Mouse (Mus musculus) adrenal gland, adult (tissue): ENCODE measurements around the gene Tnip2.
A peak's percentile ranks its signal among the peaks of the same experiment; 100 is the strongest.

Experiments used
- DNase-seq, 2 experiments: peaks; one replicate each; pipeline ENCODE4 v3.0.0; 2022 to 2023; ENCODE audit warnings: low spot score in 1 of 2; ENCODE audit not compliant: inconsistent age in 2 of 2

The Tnip2 gene

GRCm38 (mm10) chr5:34524511-34524910 lies 10.7 kb upstream of the Tnip2 start:
- no peak for DNase-seq

- DNase-seq, result no peak
Measured at GRCm38 (mm10) chr5:34523958-34524485, 10.2 kb upstream of the Tnip2 start.

GRCm38 (mm10) chr5:34521337-34521736 lies 7.5 kb upstream of the Tnip2 start:
- no peak for DNase-seq

GRCm38 (mm10) chr5:34520458-34521209 lies 6.8 kb upstream of the Tnip2 start:
- no peak for DNase-seq

GRCm38 (mm10) chr5:34519389-34519910 lies 5.7 kb upstream of the Tnip2 start:
- no peak for DNase-seq

- DNase-seq, result peak; percentile 85 to 95
Measured at GRCm38 (mm10) chr5:34517913-34518312, 4.1 kb upstream of the Tnip2 start.

- DNase-seq, result no peak
Measured at GRCm38 (mm10) chr5:34515096-34515495, 1.3 kb upstream of the Tnip2 start.

GRCm38 (mm10) chr5:34514218-34514566 lies 401 bp upstream of the Tnip2 start:
- DNase-seq, result no peak

- DNase-seq, result no peak
Measured at GRCm38 (mm10) chr5:34512486-34512885, 1.3 kb downstream of the Tnip2 start.

- no peak for DNase-seq
Measured at GRCm38 (mm10) chr5:34502821-34503220, 11.0 kb downstream of the Tnip2 start.

- DNase-seq, result no peak
Measured at GRCm38 (mm10) chr5:34502411-34502810, 11.4 kb downstream of the Tnip2 start.

- DNase-seq, result peak in 1 of 2 experiments; percentile 69
Measured at GRCm38 (mm10) chr5:34501588-34501987, 12.2 kb downstream of the Tnip2 start.

- peak in 1 of 2 experiments; percentile 42 for DNase-seq
Measured at GRCm38 (mm10) chr5:34500886-34501285, 12.9 kb downstream of the Tnip2 start.

- DNase-seq, result no peak
Measured at GRCm38 (mm10) chr5:34496745-34497144, 17.0 kb downstream of the Tnip2 start.

GRCm38 (mm10) chr5:34489418-34489787 lies 24.4 kb downstream of the Tnip2 start:
- DNase-seq, result peak in 1 of 2 experiments; percentile 21

- peak in 1 of 2 experiments; percentile 18 for DNase-seq
Measured at GRCm38 (mm10) chr5:34488741-34489417, 24.9 kb downstream of the Tnip2 start.

- DNase-seq, result peak in 1 of 2 experiments; percentile 46
Measured at GRCm38 (mm10) chr5:34487320-34488090, 26.3 kb downstream of the Tnip2 start.

- peak in 1 of 2 experiments; percentile 27 for DNase-seq
Measured at GRCm38 (mm10) chr5:34485731-34486130, 28.1 kb downstream of the Tnip2 start.

GRCm38 (mm10) chr5:34480926-34481325 lies 32.9 kb downstream of the Tnip2 start:
- no peak for DNase-seq

GRCm38 (mm10) chr5:34468039-34468775 lies 45.6 kb downstream of the Tnip2 start:
- no peak for DNase-seq

GRCm38 (mm10) chr5:34466648-34467047 lies 47.1 kb downstream of the Tnip2 start:
- no peak for DNase-seq
